Mouse (Mus musculus): Measurements from ENCODE around the gene Cnr2. TPM values are rescaled to one million over a fixed set of nuclear protein-coding genes. Genes with fewer than 3 reads are reported as not detected.

Gene Cnr2
- total RNA-seq (2022), result 1 to 10 TPM; 2.2 to 3.6 (median 2.8) TPM

- no peak for DNase-seq
Observed at GRCm38 (mm10) chr4:135895071-135895571, at the start of gene Cnr2. Cnr2 (plus strand) TSS chr4:135895394.

DNA sequence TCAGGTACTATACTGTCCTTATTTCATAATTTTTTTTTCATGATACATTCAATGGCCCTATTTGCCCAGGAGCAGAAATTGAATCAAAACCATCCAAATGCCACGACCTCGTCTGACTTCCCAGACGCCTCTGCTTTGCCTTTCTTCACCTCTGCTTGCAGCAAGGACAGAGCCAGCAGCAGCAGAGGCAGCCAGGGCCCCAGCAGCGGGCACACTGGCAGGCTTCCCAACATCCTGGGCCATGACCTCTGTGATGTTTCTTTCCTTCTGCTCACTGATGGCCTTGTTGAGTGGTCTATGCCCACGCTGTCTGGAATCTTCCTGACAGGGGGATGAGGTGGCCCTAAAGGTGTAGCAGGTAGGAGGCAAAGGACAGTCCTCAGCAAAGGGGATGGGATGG lies 47.6 kb upstream of the Cnr2 start:
- DNase-seq, result peak; percentile 72

DNA sequence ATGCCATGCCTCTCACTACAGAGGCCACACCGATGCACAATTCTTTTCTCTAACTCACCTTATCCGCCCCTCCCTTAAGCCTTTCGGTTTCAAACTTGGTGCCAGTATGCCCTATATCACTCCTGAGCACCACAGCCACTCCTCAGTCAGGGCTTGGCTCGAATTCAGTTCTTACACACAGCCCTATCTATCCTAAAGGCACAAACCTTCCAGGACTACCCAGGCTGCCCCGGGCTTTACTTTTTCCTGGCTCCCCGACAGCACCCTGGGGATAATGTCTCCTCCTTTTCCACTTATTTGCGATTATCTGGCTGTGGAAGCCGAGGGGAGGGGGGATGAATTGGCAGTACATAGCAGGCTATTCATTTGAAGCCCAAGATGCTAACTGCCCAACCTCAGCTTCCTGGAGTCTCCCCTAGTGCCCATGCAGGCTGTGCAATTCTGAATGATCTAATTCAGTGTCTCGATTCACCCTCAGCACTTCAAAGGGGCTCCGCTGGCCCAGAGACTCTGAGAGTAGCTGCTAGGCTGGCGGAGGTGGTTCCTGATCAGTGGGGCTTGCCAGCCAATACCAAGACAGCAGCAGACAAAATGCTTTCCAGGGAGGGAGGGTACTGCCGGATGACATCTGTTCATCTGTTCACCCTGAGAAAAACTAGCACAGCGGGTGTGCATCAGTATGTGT lies 44.6 kb upstream of the Cnr2 start:
- DNase-seq, result no peak

GRCm38 (mm10) chr4:135851942-135852341 lies 43.3 kb upstream of the Cnr2 start:
- no peak for DNase-seq

DNA sequence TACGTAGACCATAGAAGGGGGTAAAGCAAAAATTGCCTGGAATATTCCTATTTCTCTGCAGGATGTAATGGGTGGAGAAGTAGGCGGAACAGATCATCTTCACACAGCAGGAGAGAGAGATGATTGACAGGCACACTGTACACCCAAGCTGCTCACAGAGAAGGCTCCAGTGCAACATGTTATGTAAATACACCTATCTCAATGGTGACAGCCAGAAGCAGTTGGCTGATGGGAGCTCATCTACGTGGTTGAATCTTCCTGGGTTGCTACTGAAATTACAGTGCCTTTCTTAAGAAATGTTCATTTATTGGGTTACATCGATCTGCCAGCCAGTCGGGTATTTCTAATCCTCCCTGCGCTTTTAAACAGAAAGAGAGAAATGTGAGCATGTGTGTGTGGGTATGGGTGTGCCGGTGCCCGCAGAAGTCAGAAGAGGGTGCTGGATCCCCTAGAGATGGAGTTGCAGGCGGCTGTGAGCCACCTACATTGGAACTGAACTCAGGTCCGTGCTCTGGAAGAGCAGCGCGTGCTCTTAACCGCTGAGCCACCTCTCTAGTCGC lies 41.1 kb upstream of the Cnr2 start:
- no peak for DNase-seq

- DNase-seq, result no peak
Observed at GRCm38 (mm10) chr4:135854630-135855029, 40.6 kb upstream of the Cnr2 start.

- DNase-seq, result no peak
Observed at GRCm38 (mm10) chr4:135855080-135855479, 40.1 kb upstream of the Cnr2 start.

DNA sequence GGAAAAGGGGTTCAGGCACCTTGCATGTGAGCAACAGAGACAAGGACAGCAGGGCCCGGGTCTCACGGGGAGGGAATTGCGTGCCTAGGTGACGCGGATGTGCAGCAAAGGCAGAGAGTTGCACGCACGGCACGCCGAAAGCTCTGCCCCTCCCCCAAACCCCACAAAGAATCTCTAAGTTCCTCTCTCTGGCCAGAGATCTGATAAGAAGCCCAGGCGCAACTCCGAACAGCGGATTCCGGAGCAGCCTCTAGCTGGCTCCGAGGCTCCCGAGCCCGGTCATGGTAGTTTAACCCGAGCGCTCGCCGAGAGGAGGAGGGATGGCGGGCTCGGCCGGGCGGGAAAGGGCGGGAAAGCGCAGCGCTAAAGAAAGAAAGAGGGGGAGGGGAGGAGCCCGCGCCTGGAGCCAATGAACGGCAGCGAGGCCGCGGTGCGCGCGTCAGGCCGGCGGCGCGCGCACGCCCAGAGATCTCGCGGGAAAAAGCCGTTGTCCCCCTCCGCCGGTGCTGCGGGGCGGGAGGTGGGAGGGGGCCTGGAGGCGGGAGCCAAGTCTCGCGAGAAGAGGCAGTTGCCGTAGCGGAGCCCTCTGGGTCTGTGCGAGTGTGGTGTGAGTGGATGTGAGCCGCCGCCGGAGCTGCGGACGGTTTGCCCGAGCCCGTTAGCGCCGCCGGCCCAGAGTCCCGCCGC lies 39.5 kb upstream of the Cnr2 start, which contains the start of gene Srsf10:
TSS of gene Srsf10 (plus strand) at position 212 of the 687 bp plus-strand sequence.
- peak; percentile 92 for DNase-seq

- peak; percentile 62 for DNase-seq
Observed at GRCm38 (mm10) chr4:135856223-135857091, 38.7 kb upstream of the Cnr2 start.

DNA sequence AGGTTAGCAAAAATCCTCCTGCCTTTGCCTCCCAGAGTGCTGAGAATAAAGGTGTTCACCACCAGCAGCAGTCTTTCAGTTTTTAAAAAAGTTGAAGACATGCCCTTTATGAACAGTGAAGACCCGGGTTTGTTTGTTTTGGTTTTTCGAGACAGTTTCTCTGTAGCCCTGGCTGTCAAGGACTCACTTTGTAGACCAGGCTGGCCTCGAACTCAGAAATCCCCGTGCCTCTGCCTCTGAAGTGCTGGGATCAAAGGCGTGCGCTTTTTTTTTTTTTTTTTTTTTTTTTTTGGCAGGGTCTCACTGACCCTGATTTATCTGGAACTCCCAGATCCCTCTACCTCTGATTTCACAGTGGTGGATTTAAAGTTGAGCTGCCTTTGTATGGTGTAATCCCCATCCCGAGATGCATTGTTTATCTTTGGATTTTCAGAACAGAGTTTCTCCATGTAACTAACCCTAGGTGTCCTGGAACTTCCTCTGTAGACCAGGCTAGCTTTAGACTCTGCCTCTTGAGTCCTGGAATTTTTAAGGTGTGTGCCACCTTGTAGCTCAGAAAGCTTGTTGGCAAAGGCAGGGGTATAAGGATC lies 37.5 kb upstream of the Cnr2 start:
- no peak for DNase-seq

DNA sequence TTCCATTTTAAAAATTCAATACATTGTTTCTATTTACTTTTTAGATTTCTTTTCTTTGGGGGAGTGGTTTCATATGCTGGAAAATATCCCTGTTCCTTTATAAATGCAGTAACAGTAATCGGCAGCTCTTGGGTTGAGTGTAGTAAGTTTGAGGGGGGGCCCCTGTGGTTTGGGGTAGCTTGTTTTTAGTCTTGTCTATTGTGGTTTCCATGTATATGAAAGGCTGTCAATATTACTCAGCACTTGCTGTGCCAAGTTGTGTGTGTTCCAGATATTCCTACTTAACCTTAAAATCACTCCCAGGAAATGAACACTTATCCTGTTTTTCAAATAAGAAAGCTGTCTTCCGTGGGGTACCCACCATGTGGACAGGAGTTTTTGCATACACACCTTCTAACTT lies 26.2 kb upstream of the Cnr2 start:
- DNase-seq, result no peak

DNA sequence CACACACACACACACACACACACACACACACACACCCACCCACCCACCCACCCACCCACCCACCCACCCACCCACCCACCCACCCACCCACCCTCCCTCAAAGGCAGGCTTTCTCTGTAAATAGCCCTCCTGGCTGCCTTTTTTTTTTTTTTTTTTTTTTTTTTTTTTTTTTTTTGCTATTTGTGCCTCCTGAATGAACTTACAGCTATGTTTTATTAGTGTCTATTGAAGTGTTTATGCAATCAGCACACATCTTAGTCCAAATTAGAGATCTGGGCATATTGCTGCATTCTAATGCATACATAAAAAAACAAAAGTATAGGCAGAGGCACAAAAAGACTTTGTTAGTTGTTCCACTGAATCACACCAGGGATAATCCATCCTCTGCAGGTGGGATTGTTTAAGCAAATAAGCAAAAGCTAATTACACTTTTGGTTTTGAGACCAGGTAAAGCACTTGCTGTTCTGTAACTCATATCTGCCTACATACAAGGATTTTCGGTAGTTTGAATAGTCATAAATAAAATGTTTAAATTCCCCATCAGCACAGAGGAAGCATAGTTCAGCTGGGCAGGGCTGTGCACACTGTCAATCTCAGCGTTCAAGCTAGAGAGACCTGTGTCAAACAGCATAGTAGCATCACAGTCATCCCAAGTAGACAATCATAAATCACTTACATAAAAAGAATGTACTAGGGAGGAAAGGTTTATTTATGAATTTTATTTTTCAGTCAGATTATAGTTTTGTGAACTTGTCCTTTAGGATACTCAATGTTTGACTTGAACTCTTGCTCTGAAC lies 24.8 kb upstream of the Cnr2 start:
- DNase-seq, result no peak

DNA sequence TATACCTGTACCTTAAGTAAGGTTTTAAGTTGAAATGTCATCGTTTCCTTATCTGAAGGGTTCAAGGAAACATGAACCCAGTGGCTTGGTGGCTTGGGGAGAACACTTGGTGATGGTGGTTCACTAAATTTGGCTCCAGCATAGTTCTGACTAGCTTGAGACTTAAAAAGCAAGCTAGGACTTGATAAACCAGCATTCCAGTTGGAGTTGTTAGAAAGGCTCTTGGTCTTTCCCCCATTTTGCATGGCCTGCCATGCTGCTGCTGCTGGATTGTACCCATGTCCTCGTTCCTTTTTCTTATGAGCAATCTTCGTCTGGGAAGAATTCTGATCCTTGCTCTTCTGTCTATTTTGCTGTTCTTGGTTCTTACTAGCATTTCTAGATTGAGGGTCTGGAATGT lies 23.2 kb upstream of the Cnr2 start:
- no peak for DNase-seq

GRCm38 (mm10) chr4:135872589-135873391 lies 22.4 kb upstream of the Cnr2 start:
- no peak for DNase-seq

DNA sequence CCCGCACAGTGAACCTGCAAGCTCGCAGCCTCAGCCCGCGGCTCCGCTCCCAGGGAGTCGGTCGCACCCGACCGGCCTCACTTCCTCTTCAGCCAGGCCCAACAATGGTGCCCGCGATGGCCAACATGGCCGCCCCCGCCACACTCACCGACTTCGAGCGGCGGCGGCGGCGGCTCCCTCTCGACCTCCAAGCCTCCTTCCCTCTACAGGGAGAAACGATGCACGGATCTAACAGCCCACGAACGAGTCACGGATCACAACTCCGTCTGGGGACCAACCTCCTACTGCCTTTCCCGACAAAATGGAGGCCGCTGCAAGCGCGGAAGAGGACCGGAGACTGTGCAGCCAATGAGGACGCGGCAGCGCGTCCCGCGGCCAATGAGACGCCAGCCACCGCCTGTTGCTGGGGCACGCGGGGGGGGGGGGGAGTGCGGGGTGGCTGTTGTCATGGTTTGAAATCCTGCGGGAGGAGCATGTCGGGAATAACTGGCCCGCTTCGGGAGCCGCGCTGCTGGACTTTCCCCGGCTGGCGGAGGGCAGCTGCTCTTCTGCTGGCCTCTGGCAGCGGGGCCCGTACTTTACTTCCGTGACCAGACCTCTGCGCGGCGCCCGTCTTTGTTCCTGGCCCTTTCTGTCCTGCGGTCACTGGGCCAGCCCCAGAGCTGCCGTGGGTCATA lies 21.5 kb upstream of the Cnr2 start, which contains the start of gene Pnrc2:
TSS of gene Pnrc2 (minus strand) at position 325 of the 677 bp plus-strand sequence.
- peak; percentile 88 for DNase-seq

DNA sequence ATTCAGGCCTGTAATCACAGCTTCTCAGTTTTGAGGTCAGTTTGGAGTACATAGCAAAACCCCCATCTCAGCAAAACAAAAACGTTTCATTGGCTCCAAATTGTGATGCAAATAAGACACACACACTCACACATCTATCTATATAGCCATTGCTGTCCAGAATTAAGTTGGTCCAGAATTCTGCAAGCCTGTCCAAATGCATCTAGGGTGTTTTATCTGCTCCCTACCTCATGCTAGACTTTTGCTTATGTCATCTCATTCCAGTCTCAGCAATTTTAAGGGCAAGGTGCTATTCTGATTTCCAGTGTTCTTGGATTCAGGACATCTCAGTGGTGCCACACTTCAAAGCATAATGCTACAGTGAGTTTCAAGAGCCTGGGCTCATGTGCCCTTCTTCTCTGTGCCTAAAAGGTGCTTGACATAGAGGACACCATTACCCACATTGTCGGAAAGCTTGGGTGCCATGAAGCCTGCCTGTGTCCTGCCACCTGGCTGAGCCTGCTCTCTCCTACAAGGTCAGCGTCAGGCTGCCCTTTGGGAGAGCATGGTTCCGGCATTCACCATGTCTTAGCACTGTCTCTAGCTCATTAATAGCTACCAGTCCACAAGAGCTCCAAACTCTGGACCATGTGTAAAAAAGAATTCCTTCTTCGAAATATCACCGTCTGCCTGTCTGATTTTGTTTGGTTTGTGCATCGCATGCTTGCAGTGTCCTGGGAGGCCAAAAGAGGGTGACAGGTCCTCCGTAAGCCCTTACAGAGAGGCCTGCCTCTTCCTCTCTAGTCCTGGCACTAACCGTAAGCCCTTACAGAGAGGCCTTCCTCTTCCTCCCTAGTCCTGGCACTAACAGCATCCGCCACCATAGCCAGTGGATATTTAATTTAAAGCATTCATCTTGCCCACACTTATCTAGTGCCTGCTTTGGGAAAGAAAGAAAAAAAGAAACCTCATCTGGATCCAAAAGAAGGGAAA lies 20.3 kb upstream of the Cnr2 start:
- DNase-seq, result no peak

DNA sequence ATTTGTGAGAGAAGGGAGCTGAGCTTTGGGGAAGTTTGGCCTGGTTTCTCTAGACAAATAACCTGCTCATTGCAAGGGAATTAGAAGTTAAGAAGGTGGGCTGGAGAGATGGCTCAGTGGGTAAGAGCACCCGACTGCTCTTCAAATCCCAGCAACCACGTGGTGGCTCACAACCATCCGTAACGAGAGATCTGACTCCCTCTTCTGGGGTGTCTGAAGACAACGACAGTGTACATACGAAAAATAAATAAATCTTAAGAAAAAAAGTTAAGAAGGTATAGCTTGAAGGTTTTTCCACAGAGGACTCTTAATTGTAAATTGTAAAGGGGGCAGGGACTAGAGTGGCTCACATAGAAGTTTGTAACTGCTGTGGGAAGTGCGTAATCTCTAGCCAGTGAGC lies 19.6 kb upstream of the Cnr2 start:
- DNase-seq, result no peak

GRCm38 (mm10) chr4:135875991-135876582 lies 19.1 kb upstream of the Cnr2 start:
- peak; percentile 60 for DNase-seq

All from adrenal gland, adult 8-10 months (tissue).